Mouse (Mus musculus): ENCODE measurements around the gene Tuba1b. TPM values are rescaled to one million over a fixed set of nuclear protein-coding genes. Genes with fewer than 3 reads are reported as not detected.

Gene Tuba1b
- polyA plus RNA-seq, 1 experiment from 2014 or later = 1,121 TPM

- WGBS = 1% methylated on average over 14 of the region's 14 CpGs
- Histone ChIP-seq H3K4me1 (replicated peaks) (peaks cover 36% of the 10 kb centered on the region), H3K27ac (replicated peaks) (peak overlapping the region; percentile 95), H3K9me3 (no peaks in the 10 kb centered on the region), H3K27me3 (no peaks in the 10 kb centered on the region), H3K4me3 (peak overlapping the region; percentile 84), H3K9ac (peak overlapping the region; percentile 92), H3K4me2 (peak overlapping the region; percentile 79), H3K36me3 (peaks cover 30% of the 10 kb centered on the region)
- no peak; the same call in 1 of the 2 replicates for ATAC-seq (ENCODE audit: low read depth)
Observed at GRCm38 (mm10) chr15:98917091-98917490, 17.3 kb downstream of the Tuba1b start.

- H3K27ac ChIP-seq (replicated peaks) = no peak overlapping the region
- peaks cover 41% of the 10 kb centered on the region for H3K36me3 ChIP-seq
- peak overlapping the region; percentile 92 for H3K9ac ChIP-seq
- peak overlapping the region; percentile 79 for H3K4me2 ChIP-seq
- H3K27me3 ChIP-seq = no peaks in the 10 kb centered on the region
- WGBS = 92% methylated on average over 4 of the region's 4 CpGs
- no peaks in the 10 kb centered on the region for H3K9me3 ChIP-seq
- peaks cover 36% of the 10 kb centered on the region for H3K4me1 ChIP-seq (replicated peaks)
- ATAC-seq (ENCODE audit: low read depth) = no peak
- peak overlapping the region; percentile 84 for H3K4me3 ChIP-seq
Observed at GRCm38 (mm10) chr15:98916016-98916415, 18.3 kb downstream of the Tuba1b start.

- H3K27ac ChIP-seq (replicated peaks) = no peak overlapping the region
- H3K9me3 ChIP-seq = no peaks in the 10 kb centered on the region
- H3K9ac ChIP-seq = no peak overlapping the region
- peak overlapping the region; percentile 79; the same call in 1 of the 2 replicates for H3K4me2 ChIP-seq
- no peak overlapping the region for H3K4me3 ChIP-seq
- 93% methylated on average over 6 of the region's 6 CpGs for WGBS
- no peaks in the 10 kb centered on the region for H3K27me3 ChIP-seq
- peaks cover 36% of the 10 kb centered on the region for H3K4me1 ChIP-seq (replicated peaks)
- H3K36me3 ChIP-seq = peaks cover 51% of the 10 kb centered on the region
- ATAC-seq (ENCODE audit: low read depth) = no peak
Observed at GRCm38 (mm10) chr15:98914903-98915302, 19.5 kb downstream of the Tuba1b start.

DNA sequence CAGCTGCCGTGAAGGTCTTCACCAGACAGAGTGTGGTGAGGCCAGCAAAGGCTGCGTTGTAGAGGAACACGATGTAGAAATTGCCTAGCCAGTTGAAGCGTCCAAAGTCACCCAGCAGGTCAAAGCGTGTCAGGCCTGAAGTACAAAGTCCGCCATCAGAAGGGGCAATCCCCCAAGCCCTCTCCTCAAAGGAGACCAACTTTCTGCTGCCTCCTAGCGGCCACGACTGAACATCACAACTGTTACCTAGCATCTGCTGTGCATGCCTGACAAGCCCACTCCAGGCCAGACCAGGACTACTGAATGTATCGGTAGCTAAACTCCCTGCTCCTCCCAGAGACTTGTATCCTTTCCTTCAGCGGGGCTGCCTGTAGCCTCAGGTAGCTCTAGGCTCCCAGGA lies 29.7 kb downstream of the Tuba1b start:
- no peak overlapping the region for H3K4me3 ChIP-seq
- no peak overlapping the region for H3K4me2 ChIP-seq
- H3K27me3 ChIP-seq = peaks cover 17% of the 10 kb centered on the region
- peaks cover 65% of the 10 kb centered on the region for H3K36me3 ChIP-seq
- no peaks in the 10 kb centered on the region for H3K9me3 ChIP-seq
- H3K9ac ChIP-seq = no peak overlapping the region
- WGBS = 27% methylated on average over 10 of the region's 10 CpGs
- H3K27ac ChIP-seq (replicated peaks) = no peak overlapping the region
- no peaks in the 10 kb centered on the region for H3K4me1 ChIP-seq (replicated peaks)
- ATAC-seq (ENCODE audit: low read depth) = no peak

- no peak for ATAC-seq (ENCODE audit: low read depth)
- H3K27ac ChIP-seq (replicated peaks) = no peak overlapping the region
- H3K36me3 ChIP-seq = peaks cover 44% of the 10 kb centered on the region
- H3K4me2 ChIP-seq = no peak overlapping the region
- H3K4me3 ChIP-seq = no peak overlapping the region
- WGBS = 91% methylated on average over 2 of the region's 2 CpGs
- peaks cover 37% of the 10 kb centered on the region for H3K27me3 ChIP-seq
- peaks cover 12% of the 10 kb centered on the region for H3K4me1 ChIP-seq (replicated peaks)
- no peak overlapping the region for H3K9ac ChIP-seq
- H3K9me3 ChIP-seq = no peaks in the 10 kb centered on the region
Observed at GRCm38 (mm10) chr15:98902600-98902999, 31.8 kb downstream of the Tuba1b start.

- no peaks in the 10 kb centered on the region for H3K9me3 ChIP-seq
Observed at GRCm38 (mm10) chr15:98901530-98901929, 32.8 kb downstream of the Tuba1b start.

DNA sequence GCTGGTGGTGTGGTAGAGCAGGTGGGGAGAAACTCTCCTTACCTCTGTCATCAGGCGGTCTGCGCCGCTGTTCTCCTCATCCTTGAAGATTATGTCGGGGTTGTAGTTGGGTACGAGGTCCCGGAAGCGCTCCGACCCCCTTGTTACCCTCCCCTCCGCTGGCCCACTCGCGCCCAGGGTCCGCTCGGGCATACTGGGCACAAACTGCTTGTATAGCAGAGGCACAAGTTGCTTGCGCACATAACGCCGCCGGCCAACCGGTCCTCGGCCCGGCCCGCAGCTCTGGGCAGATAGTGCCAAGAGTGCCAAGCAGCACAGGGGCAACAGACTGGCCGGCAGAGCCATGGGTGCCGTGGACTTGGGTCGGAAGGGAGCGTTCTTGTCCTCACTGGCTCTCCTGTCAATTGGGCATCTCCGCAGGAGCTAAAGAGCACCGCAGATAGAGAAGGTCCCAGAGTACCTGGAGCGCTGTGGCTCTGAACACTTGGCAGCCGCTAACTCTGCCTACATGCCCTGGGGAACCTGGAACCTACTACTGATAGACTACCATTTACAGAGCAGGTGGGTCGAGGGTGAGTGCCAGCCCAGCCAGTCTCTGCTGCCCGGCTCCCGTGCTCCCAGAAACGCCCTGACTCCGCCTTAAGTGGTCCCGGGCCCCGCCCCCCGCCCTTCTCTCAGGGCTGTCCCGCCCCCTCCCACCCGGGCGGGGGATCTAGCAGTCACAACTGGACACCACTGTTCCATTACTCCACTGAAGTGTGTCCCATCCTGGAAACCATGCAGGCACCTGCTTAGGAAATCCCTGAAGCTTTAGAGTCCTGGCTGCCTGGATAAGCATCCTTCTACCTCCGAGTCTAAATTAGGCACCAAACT lies 36.2 kb downstream of the Tuba1b start, which contains the start of gene Dhh:
Gene Dhh, minus strand, starts transcription at position 613 of the 873 bp plus-strand sequence.
- Histone ChIP-seq H3K27me3 (peaks cover 82% of the 10 kb centered on the region), H3K4me2 (peak within 1 kb of the TSS; percentile 90), H3K9me3 (no peaks in the 10 kb centered on the region), H3K4me3 (peak within 1 kb of the TSS; percentile 26), H3K4me1 (replicated peaks) (peaks cover 42% of the 10 kb centered on the region), H3K27ac (replicated peaks) (no peak within 1 kb of the TSS), H3K9ac (peak within 1 kb of the TSS; percentile 52; the same call in 1 of the 2 replicates), H3K36me3 (peaks cover 2% of the 10 kb centered on the region)
- WGBS = 1% methylated on average over 41 of the region's 41 CpGs
- no peak for ATAC-seq (ENCODE audit: low read depth)

More at GRCm38 (mm10) chr15:98901530-98901929, 32.8 kb downstream of the Tuba1b start:
- Histone ChIP-seq H3K4me2 (no peak overlapping the region), H3K4me3 (no peak overlapping the region), H3K27me3 (peaks cover 48% of the 10 kb centered on the region), H3K27ac (replicated peaks) (no peak overlapping the region), H3K4me1 (replicated peaks) (peaks cover 15% of the 10 kb centered on the region), H3K9ac (no peak overlapping the region), H3K36me3 (peaks cover 34% of the 10 kb centered on the region)
- no peak for ATAC-seq (ENCODE audit: low read depth)
- 74% methylated on average over 1 of the region's 1 CpGs for WGBS

- ATAC-seq (ENCODE audit: low read depth) = no peak
- Histone ChIP-seq H3K27me3 (peaks cover 89% of the 10 kb centered on the region), H3K9ac (peak overlapping the region; percentile 52; the same call in 1 of the 2 replicates)
Observed at GRCm38 (mm10) chr15:98897495-98897894, 36.9 kb downstream of the Tuba1b start.

GRCm38 (mm10) chr15:98895635-98896589 lies 38.5 kb downstream of the Tuba1b start:
- peak overlapping the region; percentile 69 for H3K27ac ChIP-seq (replicated peaks)
- ATAC-seq (ENCODE audit: low read depth) = 0 out of 2 replicates have a peak, but pooled peaks have one; percentile 33
- 2% methylated on average over 41 of the region's 41 CpGs for WGBS

More at GRCm38 (mm10) chr15:98897495-98897894, 36.9 kb downstream of the Tuba1b start:
- no peaks in the 10 kb centered on the region for H3K36me3 ChIP-seq
- H3K4me3 ChIP-seq = peak overlapping the region; percentile 26
- WGBS = 0% methylated on average over 10 of the region's 10 CpGs
- H3K4me2 ChIP-seq = peak overlapping the region; percentile 90
- H3K4me1 ChIP-seq (replicated peaks) = peaks cover 42% of the 10 kb centered on the region
- H3K9me3 ChIP-seq = no peaks in the 10 kb centered on the region
- H3K27ac ChIP-seq (replicated peaks) = no peak overlapping the region

DNA sequence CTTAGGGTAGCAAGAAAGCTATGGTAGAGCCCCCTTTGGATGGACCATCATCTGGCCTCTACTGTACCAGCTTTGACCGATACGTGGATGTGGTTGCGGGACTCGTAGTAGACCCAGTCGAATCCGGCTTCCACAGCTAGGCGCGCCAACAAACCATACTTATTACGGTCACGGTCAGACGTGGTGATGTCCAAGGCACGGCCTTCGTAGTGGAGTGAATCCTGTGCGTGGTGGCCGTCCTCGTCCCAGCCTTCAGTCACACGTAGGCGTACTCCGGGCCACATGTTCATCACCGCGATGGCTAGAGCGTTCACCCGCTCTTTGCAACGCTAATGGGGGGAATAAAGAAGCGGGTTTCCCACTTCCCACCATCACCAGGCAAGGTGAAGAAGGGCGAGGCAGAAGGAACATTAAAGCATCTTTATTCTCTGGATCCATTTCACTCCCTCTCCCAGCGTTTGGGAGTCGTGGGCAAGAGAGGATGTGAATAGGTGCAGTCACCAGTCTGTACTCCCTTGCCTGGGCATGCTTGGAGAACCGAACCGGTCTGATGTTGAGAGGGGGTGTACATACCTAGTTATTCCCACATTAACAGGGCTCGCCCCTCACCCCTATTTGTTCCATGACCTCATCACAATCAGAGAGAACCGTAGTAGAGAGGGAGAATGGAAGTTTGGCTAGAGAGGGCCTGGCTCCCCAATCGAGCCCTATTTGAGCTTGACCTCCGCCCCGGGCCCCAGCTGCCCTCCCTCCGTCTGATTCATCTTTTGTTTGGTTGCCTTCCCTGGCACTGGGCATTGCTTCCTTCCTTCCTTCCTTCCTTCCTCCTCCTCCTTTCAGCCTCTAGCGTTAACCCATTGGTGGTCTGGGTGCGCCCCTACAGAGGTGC lies 39.4 kb downstream of the Tuba1b start:
- Histone ChIP-seq H3K27ac (replicated peaks) (no peak overlapping the region), H3K4me3 (peak overlapping the region; percentile 47), H3K9me3 (no peaks in the 10 kb centered on the region), H3K9ac (peak overlapping the region; percentile 64), H3K4me2 (peak overlapping the region; percentile 90), H3K4me1 (replicated peaks) (peaks cover 45% of the 10 kb centered on the region), H3K27me3 (peaks cover 96% of the 10 kb centered on the region), H3K36me3 (no peaks in the 10 kb centered on the region)
- whole genome bisulfite sequencing = 2% methylated on average over 38 of the region's 38 CpGs
- no peak for ATAC-seq (ENCODE audit: low read depth)

More at GRCm38 (mm10) chr15:98895635-98896589, 38.5 kb downstream of the Tuba1b start:
- Histone ChIP-seq H3K4me2 (peak overlapping the region; percentile 90), H3K27me3 (peaks cover 99% of the 10 kb centered on the region), H3K4me3 (peak overlapping the region; percentile 32), H3K36me3 (no peaks in the 10 kb centered on the region), H3K9me3 (no peaks in the 10 kb centered on the region), H3K4me1 (replicated peaks) (peaks cover 45% of the 10 kb centered on the region), H3K9ac (peak overlapping the region; percentile 64)
